Mouse (Mus musculus): ENCODE data around the gene Cycs. TPM values are rescaled to one million over a fixed set of nuclear protein-coding genes. Genes with fewer than 3 reads are reported as not detected.
"Not testable (repeated sequence)": the region's sequence is repeated elsewhere in the genome, so short reads cannot be mapped to it uniquely, and the experiment has no call there.

The Cycs gene
- polyA plus RNA-seq, 1 experiment from 2014 or later = 149 TPM

GRCm38 (mm10) chr6:50563651-50564050 is 2.7 kb downstream of the Cycs start:
- Histone ChIP-seq H3K4me3 (no peak overlapping the region), H3K27ac (no peak overlapping the region), H3K27me3 (ENCODE audit: insufficient read depth, poor library complexity, severe bottlenecking) (no peaks in the 10 kb centered on the region), H3K36me3 (peaks cover 17% of the 10 kb centered on the region), H3K9me3 (no peaks in the 10 kb centered on the region), H3K4me1 (peaks cover 7% of the 10 kb centered on the region; the same call in 1 of the 2 replicates)
- no peak for DNase-seq (ENCODE audit: low spot score)
- WGBS = 92% methylated on average over 3 of the region's 3 CpGs

- no peak overlapping the region for H3K27ac ChIP-seq
Measured at GRCm38 (mm10) chr6:50562421-50562820, 3.9 kb downstream of the Cycs start.

DNA sequence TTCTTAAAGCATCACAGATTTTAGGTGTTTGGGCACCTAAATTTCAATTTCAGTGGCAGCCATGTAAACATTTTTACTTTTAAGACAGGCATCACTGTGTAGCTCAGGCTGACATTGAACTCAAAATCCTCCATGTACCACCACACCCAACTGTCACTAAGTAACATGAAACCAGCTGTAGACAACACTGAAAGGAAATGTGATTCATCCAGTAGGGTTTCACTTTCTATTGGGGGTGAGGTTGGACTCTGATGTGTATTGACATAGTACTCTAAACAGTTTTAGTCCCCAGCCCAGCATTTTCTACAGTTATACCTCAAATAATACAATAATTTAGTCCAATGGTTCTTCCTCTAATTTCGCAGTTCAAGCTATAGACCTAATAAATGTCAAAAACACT is 5.6 kb downstream of the Cycs start:
- peaks cover 7% of the 10 kb centered on the region; the same call in 1 of the 2 replicates for H3K4me1 ChIP-seq
- H3K27ac ChIP-seq = no peak overlapping the region
- no peak overlapping the region for H3K4me3 ChIP-seq
- H3K9me3 ChIP-seq = no peaks in the 10 kb centered on the region
- no peaks in the 10 kb centered on the region for H3K27me3 ChIP-seq (ENCODE audit: insufficient read depth, poor library complexity, severe bottlenecking)
- no peak for DNase-seq (ENCODE audit: low spot score)
- whole genome bisulfite sequencing = 94% methylated on average over 1 of the region's 1 CpGs
- H3K36me3 ChIP-seq = peaks cover 17% of the 10 kb centered on the region

More at GRCm38 (mm10) chr6:50562421-50562820, 3.9 kb downstream of the Cycs start:
- H3K4me3 ChIP-seq = no peak overlapping the region
- no peaks in the 10 kb centered on the region for H3K9me3 ChIP-seq
- peaks cover 7% of the 10 kb centered on the region; the same call in 1 of the 2 replicates for H3K4me1 ChIP-seq
- 91% methylated on average over 4 of the region's 4 CpGs for WGBS
- DNase-seq (ENCODE audit: low spot score) = no peak
- peaks cover 17% of the 10 kb centered on the region for H3K36me3 ChIP-seq
- H3K27me3 ChIP-seq (ENCODE audit: insufficient read depth, poor library complexity, severe bottlenecking) = no peaks in the 10 kb centered on the region

GRCm38 (mm10) chr6:50558877-50559276 is 7.5 kb downstream of the Cycs start:
- DNase-seq (ENCODE audit: low spot score) = no peak
- WGBS = 71% methylated on average over 4 of the region's 4 CpGs
- Histone ChIP-seq H3K36me3 (peaks cover 13% of the 10 kb centered on the region), H3K4me3 (no peak overlapping the region), H3K4me1 (peaks cover 7% of the 10 kb centered on the region; the same call in 1 of the 2 replicates), H3K9me3 (no peaks in the 10 kb centered on the region), H3K27me3 (ENCODE audit: insufficient read depth, poor library complexity, severe bottlenecking) (no peaks in the 10 kb centered on the region), H3K27ac (no peak overlapping the region)

DNA sequence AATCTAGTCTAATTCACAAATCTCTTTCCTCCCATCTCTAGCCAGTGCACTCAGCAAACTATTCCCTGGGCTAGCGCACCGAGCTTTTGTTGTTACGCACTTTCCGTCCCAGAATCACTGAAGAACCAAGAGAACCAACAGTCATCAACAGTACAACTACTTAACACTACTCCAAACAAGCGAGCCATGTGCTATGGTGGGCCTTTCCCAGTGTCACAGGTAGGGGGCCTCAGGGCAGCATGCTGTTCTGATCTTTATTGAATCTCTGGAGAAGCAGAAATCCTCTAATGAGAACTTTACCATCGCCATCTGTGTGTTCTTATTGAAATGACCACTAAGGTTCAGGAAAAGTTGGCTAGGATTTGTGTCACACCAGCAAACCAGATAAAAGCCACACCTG is 8.8 kb downstream of the Cycs start:
- Histone ChIP-seq H3K4me3 (no peak overlapping the region), H3K36me3 (0 out of 2 replicates have a peak, but pooled peaks cover 1% of the 10 kb centered on the region), H3K27me3 (ENCODE audit: insufficient read depth, poor library complexity, severe bottlenecking) (no peaks in the 10 kb centered on the region), H3K27ac (no peak overlapping the region), H3K4me1 (peaks cover 7% of the 10 kb centered on the region; the same call in 1 of the 2 replicates), H3K9me3 (no peaks in the 10 kb centered on the region)
- WGBS = 87% methylated on average over 6 of the region's 6 CpGs
- DNase-seq (ENCODE audit: low spot score) = no peak

- not testable (repeated sequence) for H3K4me1 ChIP-seq; DNase-seq (ENCODE audit: low spot score); H3K9me3 ChIP-seq; H3K36me3 ChIP-seq; H3K27me3 ChIP-seq (ENCODE audit: insufficient read depth, poor library complexity, severe bottlenecking); H3K27ac ChIP-seq; H3K4me3 ChIP-seq
- WGBS = 85% methylated on average over 2 of the region's 2 CpGs
Measured at GRCm38 (mm10) chr6:50554223-50554622, 12.1 kb downstream of the Cycs start.

GRCm38 (mm10) chr6:50552881-50553518 is 13.3 kb downstream of the Cycs start:
- Histone ChIP-seq H3K27ac (no peak overlapping the region), H3K27me3 (ENCODE audit: insufficient read depth, poor library complexity, severe bottlenecking) (no peaks in the 10 kb centered on the region), H3K9me3 (no peaks in the 10 kb centered on the region), H3K4me3 (no peak overlapping the region), H3K4me1 (no peaks in the 10 kb centered on the region), H3K36me3 (no peaks in the 10 kb centered on the region)
- DNase-seq (ENCODE audit: low spot score) = no peak
- 80% methylated on average over 5 of the region's 5 CpGs for WGBS

GRCm38 (mm10) chr6:50549791-50550190 is 16.5 kb downstream of the Cycs start:
- DNase-seq (ENCODE audit: low spot score) = no peak
- no peak overlapping the region for H3K4me3 ChIP-seq
- H3K27me3 ChIP-seq (ENCODE audit: insufficient read depth, poor library complexity, severe bottlenecking) = no peaks in the 10 kb centered on the region
- no peaks in the 10 kb centered on the region for H3K9me3 ChIP-seq
- H3K36me3 ChIP-seq = no peaks in the 10 kb centered on the region
- H3K27ac ChIP-seq = no peak overlapping the region
- H3K4me1 ChIP-seq = peaks cover 4% of the 10 kb centered on the region; the same call in 1 of the 2 replicates
- WGBS = 79% methylated on average over 7 of the region's 7 CpGs

DNA sequence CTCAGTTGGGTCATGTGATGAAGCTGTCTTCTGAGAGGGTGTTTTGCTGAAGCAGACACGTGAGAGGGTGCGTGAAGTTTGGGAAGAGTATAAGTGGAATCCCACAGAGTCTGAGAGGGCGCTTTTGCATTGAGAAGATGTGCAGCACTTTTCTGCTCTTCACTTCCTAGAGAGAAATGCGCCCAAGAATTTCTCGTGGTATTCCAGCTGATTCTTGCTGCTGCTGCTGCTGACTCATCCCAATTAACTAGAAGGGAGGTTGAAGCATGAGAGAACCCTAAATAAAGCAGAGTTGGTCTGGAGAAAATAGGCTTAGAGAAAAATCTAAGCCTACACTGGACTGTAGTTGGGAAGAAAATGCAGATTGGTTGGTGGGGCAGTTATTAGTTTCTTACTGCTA is 17.3 kb downstream of the Cycs start:
- Histone ChIP-seq H3K36me3 (no peaks in the 10 kb centered on the region), H3K27ac (no peak overlapping the region), H3K4me1 (peaks cover 4% of the 10 kb centered on the region; the same call in 1 of the 2 replicates), H3K27me3 (ENCODE audit: insufficient read depth, poor library complexity, severe bottlenecking) (no peaks in the 10 kb centered on the region), H3K9me3 (no peaks in the 10 kb centered on the region), H3K4me3 (no peak overlapping the region)
- WGBS = 73% methylated on average over 5 of the region's 5 CpGs
- DNase-seq (ENCODE audit: low spot score) = no peak

DNA sequence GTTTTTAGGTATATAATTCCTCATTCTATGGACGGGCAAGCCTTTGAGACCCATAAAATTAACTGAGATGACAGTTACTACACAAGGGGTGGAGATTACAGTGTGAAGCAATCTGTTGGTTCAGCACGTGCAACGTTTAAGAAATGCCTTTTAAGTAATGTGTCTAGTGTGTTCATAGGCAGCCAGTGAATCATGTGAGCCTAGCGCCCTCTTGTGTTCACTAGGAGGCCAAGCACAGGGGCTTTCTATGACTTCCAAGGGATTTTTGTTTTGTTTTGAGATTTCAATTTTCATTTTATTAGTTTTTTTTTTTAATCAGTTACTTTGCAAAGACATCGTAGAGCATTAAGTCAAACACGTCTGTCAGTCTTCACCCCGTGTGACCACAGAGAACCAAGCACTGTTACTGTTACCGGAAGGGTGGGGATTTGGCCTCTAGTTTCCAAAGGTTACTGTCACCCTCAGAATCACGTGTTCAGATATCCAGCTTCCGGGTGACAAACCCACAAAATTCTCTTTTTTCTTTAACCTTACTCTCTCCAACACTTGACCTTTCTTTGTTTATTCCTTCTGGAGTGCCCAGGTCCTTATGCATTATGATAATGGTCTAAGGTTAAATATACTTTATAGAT is 20.8 kb downstream of the Cycs start:
- no peaks in the 10 kb centered on the region for H3K9me3 ChIP-seq
- H3K27me3 ChIP-seq (ENCODE audit: insufficient read depth, poor library complexity, severe bottlenecking) = no peaks in the 10 kb centered on the region
- no peak for DNase-seq (ENCODE audit: low spot score)
- H3K36me3 ChIP-seq = no peaks in the 10 kb centered on the region
- 29% methylated on average over 10 of the region's 10 CpGs for WGBS
- H3K4me3 ChIP-seq = no peak overlapping the region
- H3K4me1 ChIP-seq = peaks cover 4% of the 10 kb centered on the region; the same call in 1 of the 2 replicates
- 0 out of 2 replicates have a peak overlapping the region, but pooled peaks have one; percentile 36 for H3K27ac ChIP-seq

GRCm38 (mm10) chr6:50542535-50542934 is 23.8 kb downstream of the Cycs start:
- H3K27me3 ChIP-seq (ENCODE audit: insufficient read depth, poor library complexity, severe bottlenecking) = no peaks in the 10 kb centered on the region
- 88% methylated on average over 1 of the region's 1 CpGs for WGBS
- H3K36me3 ChIP-seq = no peaks in the 10 kb centered on the region
- H3K27ac ChIP-seq = no peak overlapping the region
- no peak overlapping the region for H3K4me3 ChIP-seq
- no peaks in the 10 kb centered on the region for H3K9me3 ChIP-seq
- peaks cover 4% of the 10 kb centered on the region; the same call in 1 of the 2 replicates for H3K4me1 ChIP-seq
- no peak for DNase-seq (ENCODE audit: low spot score)

DNA sequence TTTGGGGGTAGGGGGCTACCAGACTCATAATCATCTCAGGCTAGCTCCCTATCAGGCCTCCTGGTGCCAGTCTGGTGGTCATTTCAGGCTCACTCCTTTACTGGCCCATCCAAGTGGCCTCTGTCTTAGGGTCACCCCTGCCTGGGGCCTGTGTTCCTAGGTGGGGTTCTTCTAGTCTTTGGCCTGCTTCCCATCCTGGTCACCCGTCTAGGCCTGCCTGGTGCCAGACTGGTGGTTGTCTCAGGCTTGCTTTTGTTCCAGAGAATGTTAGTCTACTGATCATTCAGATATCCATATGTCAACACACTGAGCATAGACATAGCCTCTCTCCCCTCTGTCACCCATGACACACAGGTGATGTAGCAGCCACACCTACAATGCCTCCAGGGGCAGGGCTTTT is 26.7 kb downstream of the Cycs start:
- 53% methylated on average over 1 of the region's 1 CpGs for WGBS
- Histone ChIP-seq H3K36me3 (no peaks in the 10 kb centered on the region), H3K4me1 (0 out of 2 replicates have a peak, but pooled peaks cover 5% of the 10 kb centered on the region), H3K4me3 (no peak overlapping the region), H3K27ac (no peak overlapping the region), H3K9me3 (no peaks in the 10 kb centered on the region), H3K27me3 (ENCODE audit: insufficient read depth, poor library complexity, severe bottlenecking) (no peaks in the 10 kb centered on the region)
- no peak for DNase-seq (ENCODE audit: low spot score)

DNA sequence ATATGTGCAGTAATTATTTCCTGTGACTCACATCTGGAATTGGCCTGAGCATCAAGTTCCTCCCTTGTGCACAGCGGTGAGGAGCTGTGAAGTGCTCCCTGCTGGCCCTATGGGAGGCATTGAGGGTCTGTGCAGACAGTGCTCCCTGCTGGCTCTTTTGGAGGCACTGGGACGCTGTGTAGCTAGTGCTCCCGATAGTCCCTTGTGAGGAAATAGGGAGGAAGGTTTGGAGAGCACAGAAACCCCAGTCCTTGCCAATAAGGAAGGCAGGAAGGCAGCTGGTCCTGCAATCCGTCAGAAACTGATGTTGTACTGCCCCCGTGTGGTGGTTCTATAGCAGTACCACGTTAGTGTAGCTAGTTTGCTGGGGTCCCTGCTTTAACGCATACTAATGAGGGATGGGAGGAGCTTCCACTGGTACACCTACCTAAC is 29.9 kb downstream of the Cycs start:
- Histone ChIP-seq H3K36me3 (no peaks in the 10 kb centered on the region), H3K9me3 (no peaks in the 10 kb centered on the region), H3K4me3 (no peak overlapping the region), H3K4me1 (0 out of 2 replicates have a peak, but pooled peaks cover 8% of the 10 kb centered on the region), H3K27ac (no peak overlapping the region), H3K27me3 (ENCODE audit: insufficient read depth, poor library complexity, severe bottlenecking) (no peaks in the 10 kb centered on the region)
- 12% methylated on average over 7 of the region's 7 CpGs for WGBS
- DNase-seq (ENCODE audit: low spot score) = peak; percentile 89
